Mouse (Mus musculus): ENCODE data around the gene Sept8. TPM values are rescaled to one million over a fixed set of nuclear protein-coding genes. Genes with fewer than 3 reads are reported as not detected.

Gene Sept8
- 2.9 TPM for total RNA-seq (2023)

GRCm38 (mm10) chr11:53519207-53520121 is at the start of gene Sept8:
Gene Sept8, plus strand, starts transcription at chr11:53519257.

GRCm38 (mm10) chr11:53469968-53470695 is 48.9 kb upstream of the Sept8 start, which contains the start of gene Gm9837:
Gene Gm9837, minus strand, starts transcription at chr11:53470479.

GRCm38 (mm10) chr11:53479783-53480301 is 39.2 kb upstream of the Sept8 start, which contains the start of the genes Gm9945 and Sowaha:
Gene Gm9945, plus strand, starts transcription at chr11:53480166.
Gene Sowaha, minus strand, starts transcription at chr11:53480274.

DNA sequence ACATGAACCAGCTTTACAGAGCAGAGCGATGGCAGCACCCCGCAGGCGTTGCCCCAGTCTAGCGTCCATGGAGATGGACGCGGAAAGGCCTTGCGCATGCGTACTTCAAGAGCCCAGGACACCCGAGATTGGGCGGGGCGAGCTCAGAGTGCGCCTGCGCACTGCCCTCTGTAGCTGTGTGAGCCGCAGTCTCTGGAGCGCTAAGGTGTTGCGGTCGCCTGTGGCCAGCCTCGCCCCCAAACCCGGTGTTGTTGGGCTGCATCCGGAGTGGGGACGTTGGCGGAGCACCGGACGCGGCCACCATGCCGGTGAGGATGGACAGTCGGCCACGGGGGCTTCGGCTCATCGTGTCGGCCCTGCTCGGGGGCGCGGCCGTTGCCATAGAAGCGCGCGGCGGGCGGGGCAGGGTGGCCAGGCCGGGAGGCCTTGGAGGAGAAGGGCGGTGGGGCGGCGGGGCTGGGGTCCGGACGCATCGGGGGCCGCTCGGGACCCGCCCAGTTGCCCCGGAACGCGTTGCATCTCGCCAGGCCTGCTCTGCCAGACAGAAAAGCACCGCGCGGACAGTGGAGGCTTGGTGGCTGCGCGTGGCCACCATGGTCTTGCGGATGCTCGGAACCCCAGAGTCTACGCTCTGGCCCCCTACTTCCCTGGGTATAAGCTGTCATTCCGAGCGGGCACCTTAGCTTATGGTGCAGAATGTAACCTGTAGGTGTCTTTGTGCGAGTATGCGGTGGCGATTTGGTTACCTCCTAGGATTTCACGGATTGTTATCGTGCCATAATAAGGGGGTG is 48.4 kb downstream of the Sept8 start, which contains the start of gene Kif3a:
Gene Kif3a (plus strand): TSS at position 156 of the 791 bp plus-strand sequence.

Other genes starting within 250 kb of the Sept8 start
- 122 TPM for gene Hspa4, start 218.8 kb upstream of the Sept8 start, total RNA-seq (2023)
- gene Zcchc10, start 194.6 kb upstream of the Sept8 start, total RNA-seq (2023) = 24.2 TPM
- gene Aff4, start 168.4 kb upstream of the Sept8 start, total RNA-seq (2023) = 333 TPM
- gene Leap2, start 96.1 kb upstream of the Sept8 start, total RNA-seq (2023) = not detected
- gene Uqcrq, start 88.4 kb upstream of the Sept8 start, total RNA-seq (2023) = 136 TPM
- not detected for gene Gdf9, start 88.2 kb upstream of the Sept8 start, total RNA-seq (2023)
- gene Gm10447, start 62.1 kb upstream of the Sept8 start, total RNA-seq (2023) = not detected
- gene Shroom1, start 62.1 kb upstream of the Sept8 start, total RNA-seq (2023) = not detected
- not detected for gene Gm9837, start 48.8 kb upstream of the Sept8 start, total RNA-seq (2023)
- not detected for gene Gm9945, start 39.1 kb upstream of the Sept8 start, total RNA-seq (2023)
- 0.50 TPM for gene Sowaha, start 39.0 kb upstream of the Sept8 start, total RNA-seq (2023)
- 6.3 TPM for gene Kif3a, start 48.1 kb downstream of the Sept8 start, total RNA-seq (2023)
- gene Il4, start 99.4 kb downstream of the Sept8 start, total RNA-seq (2023) = not detected
- gene Il13, start 115.4 kb downstream of the Sept8 start, total RNA-seq (2023) = not detected
- gene Rad50, start 188.1 kb downstream of the Sept8 start, total RNA-seq (2023) = 21.0 TPM
- gene Il5, start 201.5 kb downstream of the Sept8 start, total RNA-seq (2023) = not detected